Mouse (Mus musculus): ENCODE results near the gene Vmn1r172. TPM values are rescaled to one million over a fixed set of nuclear protein-coding genes. Genes with fewer than 3 reads are reported as not detected.
"Not testable (repeated sequence)": the region's sequence is repeated elsewhere in the genome, so short reads cannot be mapped to it uniquely, and the experiment has no call there.

Vmn1r172 gene
- total RNA-seq (2014; fragmentation: Nextera tagmentation): not detected in 2 replicates
- total RNA-seq (2017): not detected in 2 replicates

- ATAC-seq (replicated peaks; ENCODE audit: low FRiP score, low TSS enrichment, poor library complexity, severe bottlenecking): no peak
These were observed at the start of gene Vmn1r172 for GRCm38 (mm10) chr7:23658016-23658415. Gene Vmn1r172 (plus strand): TSS chr7:23658316.

GRCm38 (mm10) chr7:23630422-23630821 is 27.7 kb upstream of the Vmn1r172 start, which contains the start of gene Vmn1r171:
Gene Vmn1r171 (plus strand): TSS chr7:23630722.
- ATAC-seq (replicated peaks; ENCODE audit: low FRiP score, low TSS enrichment, poor library complexity, severe bottlenecking): no peak

- not testable (repeated sequence) for ATAC-seq (replicated peaks; ENCODE audit: low FRiP score, low TSS enrichment, poor library complexity, severe bottlenecking)
These were observed 42.3 kb downstream of the Vmn1r172 start, which contains the start of gene Vmn1r173 for GRCm38 (mm10) chr7:23700403-23700802. Gene Vmn1r173 (plus strand): TSS chr7:23700703.

Other genes starting within 250 kb of the Vmn1r172 start
- gene Vmn1r167, start 151.1 kb upstream of the Vmn1r172 start, total RNA-seq (2014; fragmentation: Nextera tagmentation): not detected in 2 replicates
- not detected in 2 replicates for gene Vmn1r167, start 151.1 kb upstream of the Vmn1r172 start, total RNA-seq (2017)
- not detected in 2 replicates for gene Vmn1r168, start 118.6 kb upstream of the Vmn1r172 start, total RNA-seq (2014; fragmentation: Nextera tagmentation)
- not detected in 2 replicates for gene Vmn1r168, start 118.6 kb upstream of the Vmn1r172 start, total RNA-seq (2017)
- gene Vmn1r169, start 82.8 kb upstream of the Vmn1r172 start, total RNA-seq (2014; fragmentation: Nextera tagmentation): not detected in 2 replicates
- gene Vmn1r169, start 82.8 kb upstream of the Vmn1r172 start, total RNA-seq (2017): not detected in 2 replicates
- gene Vmn1r170, start 52.1 kb upstream of the Vmn1r172 start, total RNA-seq (2014; fragmentation: Nextera tagmentation): not detected in 2 replicates
- gene Vmn1r170, start 52.1 kb upstream of the Vmn1r172 start, total RNA-seq (2017): not detected in 2 replicates
- gene Vmn1r171, start 27.6 kb upstream of the Vmn1r172 start, total RNA-seq (2014; fragmentation: Nextera tagmentation): not detected in 2 replicates
- gene Vmn1r171, start 27.6 kb upstream of the Vmn1r172 start, total RNA-seq (2017): not detected in 2 replicates
- not detected in 2 replicates for gene Vmn1r173, start 42.4 kb downstream of the Vmn1r172 start, total RNA-seq (2014; fragmentation: Nextera tagmentation)
- gene Vmn1r173, start 42.4 kb downstream of the Vmn1r172 start, total RNA-seq (2017): not detected in 2 replicates
- gene Vmn1r174, start 94.0 kb downstream of the Vmn1r172 start, total RNA-seq (2014; fragmentation: Nextera tagmentation): not detected in 2 replicates
- not detected in 2 replicates for gene Vmn1r174, start 94.0 kb downstream of the Vmn1r172 start, total RNA-seq (2017)
- gene Vmn1r175, start 152.3 kb downstream of the Vmn1r172 start, total RNA-seq (2014; fragmentation: Nextera tagmentation): not detected in 2 replicates
- not detected in 2 replicates for gene Vmn1r175, start 152.3 kb downstream of the Vmn1r172 start, total RNA-seq (2017)
- not detected in 2 replicates for gene Vmn1r176, start 179.1 kb downstream of the Vmn1r172 start, total RNA-seq (2014; fragmentation: Nextera tagmentation)
- not detected in 2 replicates for gene Vmn1r176, start 179.1 kb downstream of the Vmn1r172 start, total RNA-seq (2017)
- gene Vmn1r177, start 208.1 kb downstream of the Vmn1r172 start, total RNA-seq (2014; fragmentation: Nextera tagmentation): not detected in 2 replicates
- gene Vmn1r177, start 208.1 kb downstream of the Vmn1r172 start, total RNA-seq (2017): not detected in 2 replicates
- not detected in 2 replicates for gene Vmn1r178, start 233.7 kb downstream of the Vmn1r172 start, total RNA-seq (2014; fragmentation: Nextera tagmentation)
- not detected in 2 replicates for gene Vmn1r178, start 233.7 kb downstream of the Vmn1r172 start, total RNA-seq (2017)

Measured in megakaryocyte-erythroid progenitor cell, adult 5-6 weeks (primary cell).